Mouse (Mus musculus) liver, adult 2 months (tissue): ENCODE results near the gene Olfr686. TPM values are rescaled to one million over a fixed set of nuclear protein-coding genes. Genes with fewer than 3 reads are reported as not detected.

ENCODE experiments used
- DNase-seq: peaks from one replicate; pipeline ENCODE4 v3.0.0-alpha.2; 2011; ENCODE audit warnings: low read depth, low spot score; ENCODE audit errors: extremely low read depth
- H3K27ac ChIP-seq: fragments of 200-500 bp; replicated peaks from 2 replicates; pipeline ENCODE4 v1.5.1; 2012; ENCODE audit warnings: low read depth, mild to moderate bottlenecking, control low read depth, inconsistent platforms, low read length; ENCODE audit not compliant: insufficient read depth
- H3K27me3 ChIP-seq: fragments of 200-500 bp; 2 replicates; pipeline ENCODE4 v1.6.1; 2012; ENCODE audit warnings: mild to moderate bottlenecking, moderate library complexity, low read length, inconsistent platforms; ENCODE audit not compliant: control insufficient read depth, insufficient read depth
- H3K36me3 ChIP-seq: fragments of 200-500 bp; 2 replicates; pipeline ENCODE4 v1.6.1; 2012; ENCODE audit warnings: low read length, inconsistent platforms; ENCODE audit not compliant: control insufficient read depth, insufficient read depth
- H3K4me1 ChIP-seq: fragments of 200-500 bp; 2 replicates; pipeline ENCODE4 v1.6.1; 2011; ENCODE audit warnings: low read length; ENCODE audit not compliant: control insufficient read depth, insufficient read depth
- H3K4me3 ChIP-seq: fragments of 200-500 bp; 2 replicates; pipeline ENCODE4 v1.5.1; 2011; ENCODE audit warnings: low read depth, mild to moderate bottlenecking, control low read depth, low read length, moderate library complexity; ENCODE audit not compliant: insufficient read depth
- H3K79me2 ChIP-seq: fragments of 200-500 bp; 2 replicates; pipeline ENCODE4 v1.6.1; 2012; ENCODE audit warnings: inconsistent platforms, mild to moderate bottlenecking, low read length, moderate library complexity; ENCODE audit not compliant: control insufficient read depth, insufficient read depth
- H3K9ac ChIP-seq: fragments of 200-500 bp; 2 replicates; pipeline ENCODE4 v1.6.1; 2012; ENCODE audit warnings: low read depth, mild to moderate bottlenecking, control low read depth, inconsistent platforms, low read length
- CTCF ChIP-seq: fragments of 200-500 bp; IDR thresholded peaks from 2 replicates; pipeline ENCODE4 v1.5.1; 2011; ENCODE audit warnings: low read depth, low read length, control low read depth
- POLR2A ChIP-seq: fragments of 200-500 bp; IDR thresholded peaks from 2 replicates; pipeline ENCODE4 v1.6.1; 2011; ENCODE audit warnings: low read length, control low read depth; ENCODE audit not compliant: insufficient read depth; ENCODE audit errors: extremely low read depth
- WGBS: fragments of 180-500 bp; shearing (Covaris S2); methylation state at CpG from one replicate; pipeline ENCODE4 v1.1.7; 2018; 5-methylcytosine and 5-hydroxymethylcytosine counted together
- polyA plus RNA-seq: library from polyadenylated mRNA; depleted of rRNA; stranded (reverse); fragments of >200 nt; gene quantifications from 2 replicates; pipeline ENCODE4 v1.2.3, GENCODE M21; 2012; rRNA removed
- total RNA-seq: library from RNA; depleted of rRNA; stranded (reverse); fragments of >200 nt; gene quantifications from 2 replicates; pipeline ENCODE4 v1.2.3, GENCODE M21; 2014; rRNA removed

Olfr686 gene
- total and polyA plus RNA-seq, 2 experiments: not detected

- no peaks in the 10 kb centered on the region for H3K79me2 ChIP-seq
- WGBS: 46% methylated on average over 1 of the region's 1 CpGs
- no peaks in the 10 kb centered on the region for H3K27me3 ChIP-seq
- H3K4me1 ChIP-seq: no peaks in the 10 kb centered on the region
- DNase-seq: no peak
- no peak within 1 kb of the TSS for H3K4me3 ChIP-seq
- H3K27ac ChIP-seq: no peak within 1 kb of the TSS
- TF ChIP-seq POLR2A (no peak), CTCF (no peak)
- no peaks in the 10 kb centered on the region for H3K36me3 ChIP-seq
- no peak within 1 kb of the TSS for H3K9ac ChIP-seq
Measured at GRCm38 (mm10) chr7:105163553-105163952, 43.7 kb downstream of the Olfr686 start, which contains the start of gene Olfr684. Gene Olfr684 (minus strand): TSS chr7:105163653.

Other genes with a start within 250 kb of the Olfr686 start
- not detected in 2 replicates for gene Olfr670, start 244.9 kb downstream of the Olfr686 start, total RNA-seq
- not detected in 2 replicates for gene Olfr670, start 244.9 kb downstream of the Olfr686 start, polyA plus RNA-seq
- not detected in 2 replicates for gene Olfr671, start 228.4 kb downstream of the Olfr686 start, total RNA-seq
- gene Olfr671, start 228.4 kb downstream of the Olfr686 start, polyA plus RNA-seq: not detected in 2 replicates
- not detected in 2 replicates for gene Olfr672, start 205.5 kb downstream of the Olfr686 start, total RNA-seq
- not detected in 2 replicates for gene Olfr672, start 205.5 kb downstream of the Olfr686 start, polyA plus RNA-seq
- not detected in 2 replicates for gene Olfr675, start 179.0 kb downstream of the Olfr686 start, total RNA-seq
- not detected in 2 replicates for gene Olfr675, start 179.0 kb downstream of the Olfr686 start, polyA plus RNA-seq
- gene Olfr676, start 174.8 kb downstream of the Olfr686 start, total RNA-seq: not detected in 2 replicates
- not detected in 2 replicates for gene Olfr676, start 174.8 kb downstream of the Olfr686 start, polyA plus RNA-seq
- gene Olfr677, start 156.1 kb downstream of the Olfr686 start, total RNA-seq: not detected in 2 replicates
- gene Olfr677, start 156.1 kb downstream of the Olfr686 start, polyA plus RNA-seq: not detected in 2 replicates
- gene Olfr678, start 143.0 kb downstream of the Olfr686 start, total RNA-seq: not detected in 2 replicates
- not detected in 2 replicates for gene Olfr678, start 143.0 kb downstream of the Olfr686 start, polyA plus RNA-seq
- not detected in 2 replicates for gene Olfr679, start 126.3 kb downstream of the Olfr686 start, total RNA-seq
- gene Olfr679, start 126.3 kb downstream of the Olfr686 start, polyA plus RNA-seq: not detected in 2 replicates
- not detected in 2 replicates for gene Olfr680-ps1, start 114.7 kb downstream of the Olfr686 start, total RNA-seq
- not detected in 2 replicates for gene Olfr680-ps1, start 114.7 kb downstream of the Olfr686 start, polyA plus RNA-seq
- gene Olfr681, start 90.6 kb downstream of the Olfr686 start, total RNA-seq: not detected in 2 replicates
- gene Olfr681, start 90.6 kb downstream of the Olfr686 start, polyA plus RNA-seq: not detected in 2 replicates
- not detected in 2 replicates for gene Olfr683, start 60.5 kb downstream of the Olfr686 start, total RNA-seq
- not detected in 2 replicates for gene Olfr683, start 60.5 kb downstream of the Olfr686 start, polyA plus RNA-seq
- not detected in 2 replicates for gene Olfr684, start 43.8 kb downstream of the Olfr686 start, total RNA-seq
- gene Olfr684, start 43.8 kb downstream of the Olfr686 start, polyA plus RNA-seq: not detected in 2 replicates
- gene Olfr685, start 21.5 kb downstream of the Olfr686 start, total RNA-seq: not detected in 2 replicates
- not detected in 2 replicates for gene Olfr685, start 21.5 kb downstream of the Olfr686 start, polyA plus RNA-seq
- gene Olfr688, start 80.6 kb upstream of the Olfr686 start, total RNA-seq: not detected in 2 replicates
- gene Olfr688, start 80.6 kb upstream of the Olfr686 start, polyA plus RNA-seq: not detected in 2 replicates
- not detected in 2 replicates for gene Olfr689, start 103.7 kb upstream of the Olfr686 start, total RNA-seq
- not detected in 2 replicates for gene Olfr689, start 103.7 kb upstream of the Olfr686 start, polyA plus RNA-seq
- not detected in 2 replicates for gene Olfr690, start 126.6 kb upstream of the Olfr686 start, total RNA-seq
- gene Olfr690, start 126.6 kb upstream of the Olfr686 start, polyA plus RNA-seq: not detected in 2 replicates
- not detected in 2 replicates for gene Olfr691, start 134.8 kb upstream of the Olfr686 start, total RNA-seq
- gene Olfr691, start 134.8 kb upstream of the Olfr686 start, polyA plus RNA-seq: not detected in 2 replicates
- not detected in 2 replicates for gene Olfr692, start 160.7 kb upstream of the Olfr686 start, total RNA-seq
- not detected in 2 replicates for gene Olfr692, start 160.7 kb upstream of the Olfr686 start, polyA plus RNA-seq
- gene Gm5901, start 167.6 kb upstream of the Olfr686 start, total RNA-seq: not detected in 2 replicates
- gene Gm5901, start 167.6 kb upstream of the Olfr686 start, polyA plus RNA-seq: 0.07 TPM in 1 of 2 replicates, not detected in the other
- gene Fam160a2, start 192.6 kb upstream of the Olfr686 start, total RNA-seq: 4.5 and 7.7 TPM in 2 replicates
- 16.3 and 26.8 TPM in 2 replicates for gene Fam160a2, start 192.6 kb upstream of the Olfr686 start, polyA plus RNA-seq
- gene Cnga4, start 197.1 kb upstream of the Olfr686 start, total RNA-seq: not detected in 2 replicates
- gene Cnga4, start 197.1 kb upstream of the Olfr686 start, polyA plus RNA-seq: 0.04 TPM in 2 replicates
- gene Cckbr, start 218.2 kb upstream of the Olfr686 start, total RNA-seq: not detected in 2 replicates
- not detected in 2 replicates for gene Cckbr, start 218.2 kb upstream of the Olfr686 start, polyA plus RNA-seq